Mouse (Mus musculus) mesoderm, embryonic 11.5 days (tissue): ENCODE results near the gene Atf6b.
A peak's percentile ranks its signal among the peaks of the same experiment; 100 is the strongest.

Experiments used
- DNase-seq: peaks from one replicate; pipeline ENCODE4 v3.0.0-alpha.2; 2012; ENCODE audit warnings: low read depth, low spot score

Gene Atf6b

DNA sequence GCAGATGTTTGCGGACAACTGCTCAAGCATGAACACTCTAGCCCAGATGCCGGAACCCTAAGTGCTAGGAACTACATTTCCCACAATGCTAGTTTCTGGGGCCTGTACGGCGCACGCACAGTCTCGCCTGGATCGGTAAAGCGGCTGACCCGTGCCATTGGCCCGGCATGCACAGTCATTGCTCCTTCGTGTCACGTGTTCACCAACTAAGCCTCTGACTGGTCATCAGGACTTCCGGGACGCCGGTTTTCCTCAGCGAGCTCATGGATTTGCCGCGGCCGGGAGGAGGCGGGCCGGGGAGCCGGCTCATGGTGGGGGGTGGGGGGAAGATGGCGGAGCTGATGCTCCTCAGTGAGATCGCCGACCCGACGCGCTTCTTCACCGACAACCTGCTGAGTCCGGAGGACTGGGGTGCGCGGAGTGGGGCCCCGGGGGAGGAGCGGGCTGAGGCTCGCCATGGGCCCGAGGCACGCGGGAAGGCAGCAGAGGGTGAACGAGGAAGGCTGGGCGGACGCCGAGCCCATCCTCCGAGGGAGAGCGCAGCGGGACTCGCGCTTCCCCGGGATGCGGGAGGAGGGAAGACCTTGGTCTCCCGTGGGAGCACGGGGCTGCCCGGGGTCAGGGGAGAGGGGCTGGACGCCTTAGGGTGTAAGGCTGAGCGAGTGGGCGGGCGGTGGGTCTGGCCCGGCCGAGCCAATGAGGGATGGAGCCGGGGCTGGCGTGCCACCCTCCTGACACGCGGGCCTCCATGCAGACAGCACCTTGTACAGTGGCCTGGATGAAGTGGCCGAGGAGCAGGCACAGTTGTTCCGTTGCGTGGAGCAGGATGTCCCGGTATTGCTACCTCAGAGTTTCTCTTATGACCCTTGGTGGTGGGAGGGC, at the start of gene Atf6b:
Gene Atf6b (plus strand): TSS at position 241 of the 882 bp plus-strand sequence.
- DNase-seq: peak; percentile 97

DNA sequence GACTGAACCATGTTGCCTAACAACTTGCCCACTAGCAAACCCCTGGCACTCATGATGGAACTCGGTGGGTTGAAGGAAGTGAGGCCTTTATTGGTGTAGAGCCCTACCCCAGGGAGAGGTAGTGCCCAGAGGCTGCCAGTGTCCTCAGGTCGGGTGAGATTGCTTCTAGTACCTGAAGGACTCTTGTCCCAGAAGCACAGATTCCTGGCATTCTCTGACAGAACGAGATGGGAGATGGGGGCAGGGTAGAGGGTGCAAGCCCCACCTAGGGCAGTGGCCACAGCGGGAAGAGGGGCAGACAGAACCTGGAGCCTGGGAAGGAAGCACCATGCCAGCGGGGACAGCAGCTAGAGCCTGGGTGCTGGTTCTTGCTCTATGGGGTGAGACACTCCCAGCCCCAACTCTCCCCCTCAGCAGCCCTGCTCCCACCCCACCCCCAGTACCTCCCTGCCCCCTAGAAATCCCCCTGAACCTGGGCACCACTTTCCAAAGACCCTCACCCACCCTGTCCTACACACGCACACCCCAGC, 49.3 kb upstream of the Atf6b start, which contains the start of gene Ager:
Gene Ager (plus strand): TSS at position 297 of the 530 bp plus-strand sequence.
- no peak for DNase-seq

DNA sequence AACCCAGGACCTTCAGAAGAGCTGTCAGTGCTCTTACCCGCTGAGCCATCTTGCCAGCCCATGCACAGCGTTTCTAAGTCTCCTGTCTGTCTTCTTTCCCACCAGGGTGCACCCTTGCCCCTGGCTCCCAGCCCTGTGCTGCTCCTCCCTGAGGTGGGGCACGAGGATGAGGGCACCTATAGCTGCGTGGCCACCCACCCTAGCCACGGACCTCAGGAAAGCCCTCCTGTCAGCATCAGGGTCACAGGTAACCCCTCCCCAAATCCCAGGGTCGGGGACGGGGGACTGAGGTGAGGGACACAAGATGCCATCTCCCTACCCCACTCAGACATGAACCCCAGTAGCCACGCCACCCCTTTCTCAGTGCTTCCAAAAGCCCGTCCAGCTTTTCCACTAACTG, 47.1 kb upstream of the Atf6b start:
- no peak for DNase-seq

DNA sequence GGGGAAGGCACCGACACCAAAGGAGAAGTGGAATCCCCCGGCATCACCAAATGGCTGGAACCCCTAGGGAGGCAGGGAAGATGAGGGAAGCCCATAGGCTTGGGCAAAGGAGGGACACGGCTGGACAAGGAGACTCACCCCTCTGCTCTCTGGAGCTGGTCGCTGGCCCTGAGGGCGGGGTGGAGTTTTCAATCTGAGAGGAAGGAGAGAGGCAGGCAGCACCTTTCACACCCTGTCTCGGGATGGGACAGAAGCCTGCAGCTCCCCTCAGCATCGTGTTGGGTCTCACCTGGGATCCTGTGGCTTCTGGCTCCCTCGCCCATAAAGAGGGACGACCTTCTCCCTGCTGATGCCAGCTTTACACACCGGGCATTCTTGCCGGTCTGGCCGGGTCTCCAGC, 45.1 kb upstream of the Atf6b start:
- DNase-seq: no peak

DNA sequence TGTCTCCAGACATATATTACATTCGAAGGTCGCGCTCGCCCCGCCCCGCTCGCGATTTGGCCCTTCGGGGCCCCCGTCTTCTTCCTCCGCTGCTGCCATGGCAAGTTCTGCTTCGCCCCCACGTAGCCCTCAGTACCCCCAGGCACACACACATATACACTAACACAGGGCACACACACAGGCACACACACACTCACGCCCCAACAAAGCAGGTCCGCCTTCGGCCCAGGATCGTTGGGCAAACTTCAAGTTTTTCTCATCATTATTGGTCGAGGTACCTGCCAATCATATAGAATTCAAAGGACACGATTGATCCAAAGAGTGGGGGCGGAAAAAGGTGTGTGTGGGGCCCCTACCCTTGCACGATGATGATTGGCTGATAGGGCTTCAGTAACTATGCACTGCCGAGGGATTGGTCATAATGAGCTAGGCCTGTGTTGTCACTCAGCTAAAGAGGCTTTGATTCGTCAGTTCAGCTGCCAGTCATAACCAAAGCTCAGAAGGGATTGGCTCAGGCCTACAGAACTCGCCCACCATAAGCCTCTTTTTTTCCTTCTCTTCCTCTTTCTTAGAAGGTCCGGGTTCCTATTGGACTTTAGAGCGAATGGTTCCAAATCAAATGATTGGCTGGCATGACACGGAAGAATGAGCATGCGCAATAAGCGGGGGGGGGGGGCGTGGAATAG, 43.4 kb upstream of the Atf6b start, which contains the start of gene Rnf5:
Gene Rnf5 (minus strand): TSS at position 316 of the 686 bp plus-strand sequence.
- DNase-seq: peak; percentile 100

DNA sequence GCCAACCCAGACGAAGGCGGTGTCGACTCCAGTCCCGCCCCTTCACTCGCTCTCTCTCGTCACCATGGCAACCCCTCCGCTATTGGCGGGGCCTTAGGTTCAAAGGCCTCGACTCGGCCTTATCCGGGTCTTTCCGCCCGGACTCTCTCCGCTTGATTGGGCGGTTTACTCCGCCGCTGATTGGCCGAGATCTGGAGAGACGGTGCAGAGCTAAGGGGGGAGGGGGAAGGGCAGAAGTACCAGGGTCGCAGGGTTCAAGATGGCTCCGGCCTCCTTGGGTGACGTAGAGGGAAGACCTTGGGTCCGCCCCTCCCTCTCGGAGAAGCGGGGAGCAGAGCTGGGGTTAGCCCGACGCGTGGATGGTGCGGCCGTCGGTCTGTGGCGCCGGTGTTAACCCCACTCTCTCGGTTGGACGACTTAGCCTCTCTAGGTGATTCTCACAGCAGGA, 42.9 kb upstream of the Atf6b start, which contains the start of gene Agpat1:
Gene Agpat1 (plus strand): TSS at position 202 of the 448 bp plus-strand sequence.
- peak; percentile 99 for DNase-seq

DNA sequence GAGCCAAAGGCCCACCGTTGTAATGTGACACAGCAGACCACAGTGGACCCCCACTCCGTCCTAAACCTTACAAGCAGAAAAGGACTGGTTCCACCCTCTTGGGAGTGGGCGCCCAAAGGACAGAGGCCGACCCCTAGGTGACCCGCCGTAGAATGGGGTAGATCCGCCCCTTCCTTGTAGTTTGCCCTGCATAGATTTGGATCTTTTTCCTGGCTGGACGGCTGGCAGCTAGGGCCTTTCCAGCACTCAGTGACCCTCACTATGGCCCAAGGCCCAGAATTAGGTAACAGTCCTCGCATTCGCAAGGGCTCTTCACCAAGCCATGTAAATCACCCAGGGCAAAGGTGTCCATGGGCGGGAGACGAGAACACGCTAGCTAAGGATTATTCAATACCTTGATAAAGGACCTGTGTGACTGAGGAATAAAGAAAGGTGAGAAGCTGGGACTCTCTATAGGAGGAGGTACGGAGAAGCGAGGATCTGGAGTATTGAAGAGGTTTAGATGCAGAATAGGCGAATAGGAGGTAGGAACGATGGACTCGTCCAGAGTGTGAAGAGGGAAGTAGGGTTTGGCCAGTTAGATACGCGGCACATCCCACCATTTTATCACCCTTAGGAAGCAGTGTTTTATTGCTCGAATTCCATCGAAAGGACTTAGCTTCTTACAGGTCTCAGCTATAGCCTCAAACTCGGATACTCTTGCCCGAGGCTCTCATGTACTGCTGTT, 42.3 kb upstream of the Atf6b start:
- DNase-seq: no peak

DNA sequence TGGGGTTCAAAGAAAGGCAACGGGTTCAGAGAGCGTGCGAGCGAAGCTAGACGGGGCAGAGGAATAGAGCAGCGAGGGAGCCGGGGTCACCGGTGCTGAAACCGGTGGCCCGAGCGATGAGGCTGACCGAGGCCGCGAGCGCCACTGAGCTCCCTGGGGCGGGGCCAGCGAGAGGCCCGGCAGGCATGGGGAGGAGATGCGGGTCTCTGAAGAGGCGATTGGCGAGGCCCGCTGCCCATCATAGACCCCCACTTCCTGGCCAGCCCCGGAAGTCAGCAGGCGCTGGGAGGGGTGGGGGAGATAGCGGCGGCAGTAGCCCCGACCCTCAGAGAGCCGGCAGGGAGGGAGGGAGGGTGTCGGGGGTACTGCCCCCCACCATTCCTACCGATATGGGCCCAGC, 41.3 kb upstream of the Atf6b start:
- DNase-seq: peak; percentile 95

DNA sequence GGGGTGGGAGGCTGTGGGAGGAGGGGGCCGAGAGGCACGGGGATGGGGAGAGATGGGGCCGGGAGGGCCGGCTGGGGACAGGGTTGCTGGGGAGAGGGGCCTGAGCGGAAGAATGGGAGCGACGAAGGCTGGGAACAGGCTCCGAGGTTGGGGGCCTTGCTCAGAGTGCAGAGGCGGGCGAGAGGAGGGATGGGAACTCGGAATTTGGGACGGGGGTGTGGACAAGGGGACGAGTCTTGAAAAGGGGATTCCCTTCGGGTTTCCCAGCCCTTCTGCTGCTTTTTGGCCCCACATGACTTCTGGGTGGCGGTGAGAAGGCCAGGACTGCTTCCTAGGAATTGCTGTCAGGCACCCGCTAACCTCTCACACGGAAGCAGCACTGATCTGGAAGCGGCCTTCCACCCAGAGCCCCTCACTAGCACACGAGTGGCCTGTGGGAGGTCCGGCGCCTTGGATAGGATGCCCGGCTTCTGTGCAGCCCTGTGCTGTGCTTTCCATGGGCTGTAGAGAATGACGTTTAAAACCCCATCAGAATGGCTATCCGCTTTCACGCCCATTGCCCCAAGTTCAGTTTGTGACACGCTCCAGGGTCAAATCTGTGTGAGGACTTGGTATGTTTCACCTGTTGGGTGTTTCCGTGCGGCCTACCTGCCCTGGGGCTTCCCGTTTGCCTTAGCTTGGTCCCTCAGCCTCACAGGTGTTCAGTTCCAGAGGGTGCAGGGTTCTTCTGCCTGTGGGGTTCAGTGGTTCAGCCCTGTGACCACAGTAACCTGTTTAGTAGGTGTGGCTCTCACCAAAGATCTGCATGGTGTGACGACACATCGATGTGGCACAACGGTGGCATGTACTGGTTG, 40.5 kb upstream of the Atf6b start:
- DNase-seq: no peak

DNA sequence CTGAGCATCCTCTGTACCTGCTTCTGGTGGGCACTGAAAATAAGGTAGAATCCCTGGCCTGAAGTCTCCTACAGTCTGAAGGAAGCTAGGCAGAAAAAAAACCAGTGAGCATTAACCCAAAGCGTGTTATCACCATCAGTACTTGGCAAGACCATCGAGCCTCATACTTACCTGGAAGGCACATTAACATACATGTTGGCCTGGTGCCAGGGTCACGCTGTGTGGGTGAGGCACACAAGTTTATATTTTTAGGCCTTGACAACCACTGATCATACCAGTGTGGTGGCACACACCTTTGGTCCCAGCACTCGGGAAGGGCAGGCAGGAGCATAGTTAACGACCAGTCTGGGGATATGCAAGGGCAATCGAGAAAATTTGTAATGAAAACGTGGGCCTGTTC, 38.9 kb upstream of the Atf6b start:
- no peak for DNase-seq

DNA sequence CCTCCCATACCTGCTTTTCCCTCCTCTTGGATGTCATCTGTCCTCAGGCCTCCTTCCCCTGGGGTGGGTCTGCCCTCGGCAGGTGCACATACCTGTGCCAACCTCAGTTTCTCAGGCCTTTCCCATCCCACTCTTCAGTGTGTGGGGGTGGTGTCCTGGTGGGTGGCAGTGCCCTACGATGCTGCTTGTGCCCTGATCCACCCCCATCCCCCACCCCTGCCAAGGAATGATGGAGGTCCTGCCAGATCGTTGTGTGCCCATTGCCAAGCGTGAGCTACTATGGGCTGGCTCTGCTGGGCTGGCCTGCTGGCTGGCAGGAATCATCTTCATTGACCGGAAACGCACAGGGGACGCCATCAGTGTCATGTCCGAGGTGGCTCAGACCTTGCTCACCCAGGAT, 35.9 kb upstream of the Atf6b start:
- DNase-seq: no peak

DNA sequence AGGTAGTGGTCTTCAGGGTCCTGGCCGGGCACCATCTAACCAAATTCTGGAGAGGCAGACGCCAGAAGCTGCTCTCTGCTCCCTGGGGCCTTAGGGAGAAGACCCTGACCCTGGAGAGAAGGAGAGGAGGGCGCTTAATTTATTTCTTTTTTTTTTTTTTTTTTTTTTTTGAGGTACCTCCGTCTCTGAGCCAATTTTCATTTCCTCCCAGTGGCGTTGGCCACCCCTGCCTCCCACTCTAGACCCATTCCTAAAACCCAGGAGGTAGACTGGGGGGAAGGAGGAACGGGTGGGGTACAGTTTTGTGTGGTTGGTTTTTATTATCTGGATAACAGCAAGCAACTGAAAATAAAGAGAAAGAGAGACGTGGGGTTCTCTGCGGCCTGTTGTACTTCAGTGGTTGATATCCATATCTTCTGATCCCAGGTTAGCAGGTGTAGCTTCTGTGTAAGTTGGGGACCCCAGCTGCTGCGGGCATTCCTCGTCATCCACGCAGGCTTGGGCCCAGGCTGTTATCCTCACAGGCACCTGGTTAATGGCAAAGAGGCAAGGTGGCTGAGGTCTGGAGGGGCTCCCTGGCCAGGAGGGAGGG, 33.8 kb upstream of the Atf6b start:
- DNase-seq: no peak

DNA sequence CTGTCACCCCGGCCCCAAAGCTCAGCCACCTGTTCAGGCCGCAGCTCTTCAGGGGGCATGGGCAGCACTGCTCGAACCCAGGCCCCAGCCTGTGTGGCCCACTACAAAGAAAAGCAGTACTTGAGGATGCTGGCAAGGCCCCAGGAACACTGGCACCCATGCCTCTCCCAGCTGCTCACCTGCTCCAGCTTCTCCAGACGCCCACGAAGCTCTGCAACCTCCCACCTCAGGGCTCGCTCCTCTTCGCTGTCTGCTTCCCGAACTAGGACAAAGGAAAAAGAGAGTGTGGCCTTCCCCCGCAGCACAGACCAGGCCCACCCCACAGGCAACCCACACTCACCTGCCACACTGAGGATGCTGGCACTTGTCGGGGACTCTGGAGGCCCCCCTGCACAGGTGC, 33.1 kb upstream of the Atf6b start:
- DNase-seq: no peak

DNA sequence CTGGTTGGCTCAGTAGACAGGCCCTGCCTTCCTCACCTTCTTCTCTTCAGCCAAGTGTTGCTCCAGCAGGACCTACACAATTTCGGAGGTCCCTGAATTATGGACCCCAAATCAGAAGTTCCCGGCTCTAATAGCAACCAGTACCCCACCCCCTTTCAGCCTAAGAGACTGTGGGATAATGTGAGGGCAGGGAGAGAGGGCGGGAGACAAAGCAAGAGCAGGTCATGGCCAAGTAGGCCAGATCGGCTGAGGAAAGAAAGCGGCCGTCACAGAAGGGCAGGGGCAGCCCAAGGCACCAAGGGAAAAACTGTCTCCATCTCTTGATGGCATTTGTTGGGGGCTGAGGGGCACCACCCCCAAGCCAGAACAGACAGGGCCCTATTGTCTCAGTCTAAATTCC, 31.1 kb upstream of the Atf6b start, which contains the start of gene Egfl8:
Gene Egfl8 (minus strand): TSS at position 101 of the 400 bp plus-strand sequence.
- DNase-seq: no peak

DNA sequence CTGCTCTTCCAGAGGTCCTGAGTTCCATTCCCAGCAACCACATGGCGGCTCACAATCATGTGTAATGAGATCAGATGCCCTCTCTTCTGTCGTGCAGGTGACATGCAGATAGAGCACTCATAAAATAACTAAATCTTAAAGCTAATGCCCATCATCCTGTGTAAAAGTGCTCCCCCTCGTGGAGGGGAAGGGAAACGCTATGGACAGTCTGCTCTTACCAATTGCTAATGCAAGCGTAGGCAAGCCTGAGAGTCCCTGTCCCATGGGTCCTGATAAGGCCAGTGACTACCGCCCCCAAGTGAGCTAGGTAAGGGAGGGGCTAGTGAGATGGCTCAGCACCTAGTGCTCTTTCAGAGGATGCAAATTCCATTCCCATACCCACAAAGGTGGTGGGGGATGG, 27.9 kb upstream of the Atf6b start:
- DNase-seq: peak; percentile 75

DNA sequence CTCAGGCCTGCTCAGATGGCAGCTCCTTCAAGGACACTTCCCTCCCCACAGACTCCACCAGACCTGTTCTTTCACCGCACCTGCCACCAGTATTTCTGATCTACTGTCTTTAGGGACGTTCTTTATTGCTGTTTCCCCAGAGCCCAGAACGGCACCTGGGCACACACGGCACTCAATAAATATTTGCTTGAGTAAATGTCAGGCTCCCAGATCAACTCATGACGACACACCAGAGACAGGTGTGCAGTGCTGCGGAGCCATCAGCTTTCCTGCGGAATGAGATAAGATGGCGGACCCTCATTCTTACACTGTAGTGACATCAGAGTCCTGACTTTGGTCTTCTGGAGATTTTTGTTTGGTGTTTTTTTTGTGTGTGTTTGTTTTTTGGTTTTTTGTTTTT, 25.9 kb upstream of the Atf6b start:
- no peak for DNase-seq

DNA sequence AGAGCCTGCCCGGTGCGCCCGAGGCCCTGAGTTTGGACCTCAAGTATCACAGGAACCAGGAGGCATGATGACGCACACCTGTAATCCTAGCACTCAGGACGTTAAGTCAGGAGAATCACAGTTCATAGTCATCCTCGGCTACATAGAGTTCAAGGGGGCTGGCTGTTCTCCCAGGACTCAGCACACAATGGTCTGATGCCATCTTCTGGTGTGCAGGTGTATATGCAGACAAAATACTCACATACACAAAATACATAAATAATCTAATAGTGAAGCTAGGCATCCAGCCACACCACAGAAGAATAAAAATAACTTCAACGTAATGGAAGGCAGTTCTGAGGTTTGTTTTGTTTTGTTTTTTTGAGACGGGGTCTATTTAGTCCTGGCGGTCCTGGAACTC, 23.8 kb upstream of the Atf6b start:
- DNase-seq: no peak

DNA sequence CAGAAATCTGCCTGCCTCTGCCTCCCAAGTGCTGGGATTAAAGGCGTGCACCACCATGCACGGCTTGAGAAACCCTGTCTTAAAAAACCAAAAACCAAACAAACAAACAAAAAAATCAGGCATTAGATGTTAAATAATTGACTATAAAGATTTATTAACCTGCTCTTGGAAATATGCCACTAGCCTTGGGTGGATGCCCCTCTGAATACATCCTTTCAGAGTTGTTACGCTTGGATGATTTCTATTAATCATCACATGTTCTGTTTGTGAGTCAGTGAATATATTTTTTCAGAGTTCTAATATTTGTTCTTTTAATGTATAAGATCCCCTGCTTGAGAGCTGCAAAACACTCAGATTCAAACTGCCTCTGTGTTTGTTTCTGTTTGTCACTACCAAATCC, 22.0 kb upstream of the Atf6b start:
- DNase-seq: no peak

DNA sequence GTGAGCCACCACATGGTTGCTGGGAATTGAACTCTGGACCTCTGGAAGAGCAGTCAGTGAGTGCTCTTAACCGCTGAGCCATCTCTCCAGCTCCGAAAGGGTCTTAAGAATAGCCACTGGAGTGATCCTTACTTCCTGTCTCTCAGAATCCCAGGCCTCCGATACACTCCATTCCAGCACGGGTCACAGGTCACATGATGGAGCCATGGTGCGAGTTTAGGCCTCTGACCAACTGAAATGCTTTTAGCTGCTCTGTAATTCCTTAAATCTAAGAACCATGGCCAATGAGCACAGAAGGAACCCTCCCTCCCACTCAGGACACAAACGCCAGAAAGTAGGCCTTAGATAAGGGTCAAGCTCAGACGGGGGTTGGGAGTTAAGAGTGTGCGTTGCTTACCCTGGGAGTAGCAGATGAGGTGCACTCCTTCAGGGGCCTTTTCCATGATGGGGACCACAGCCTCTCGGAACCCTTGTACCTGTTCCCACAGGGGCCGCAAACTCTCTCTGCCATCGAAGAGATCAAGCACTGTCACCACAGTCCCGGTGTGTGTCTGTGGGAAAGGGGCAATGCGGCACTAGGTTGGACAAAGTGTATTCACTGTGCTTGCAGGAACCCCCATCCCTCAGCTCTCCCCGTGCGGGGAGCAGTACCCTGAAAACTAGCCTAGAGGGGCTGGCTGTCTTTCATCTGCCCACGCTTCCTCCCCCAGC, 20.7 kb upstream of the Atf6b start:
- no peak for DNase-seq

DNA sequence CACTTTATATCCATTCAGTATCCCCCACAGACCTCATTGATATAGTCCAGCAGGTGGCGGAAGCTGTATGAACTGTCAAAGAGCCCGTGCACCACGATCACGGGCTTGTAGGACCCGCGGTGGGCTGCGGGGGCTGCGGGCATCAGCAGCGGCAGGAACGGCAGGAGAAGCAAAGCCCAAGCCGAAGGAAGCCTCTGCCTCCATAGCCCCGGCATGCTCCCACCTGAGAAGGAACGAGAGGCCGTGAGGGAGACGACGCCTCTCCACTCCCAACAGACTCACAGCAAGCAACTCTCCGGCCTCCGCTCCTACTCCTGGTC, 20.2 kb upstream of the Atf6b start:
- DNase-seq: peak; percentile 66
